Mouse (Mus musculus) common myeloid progenitor, adult 5-6 weeks (primary cell): Measurements from ENCODE around the gene Wnt5b. TPM values are rescaled to one million over a fixed set of nuclear protein-coding genes. Genes with fewer than 3 reads are reported as not detected.
"Not testable (repeated sequence)": the region's sequence is repeated elsewhere in the genome, so short reads cannot be mapped to it uniquely, and the experiment has no call there.

Source experiments
- ATAC-seq: replicated peaks from 2 replicates; pipeline ENCODE4 v1.8.0; 2016; ENCODE audit warnings: low read depth, mild to moderate bottlenecking, moderate TSS enrichment, inconsistent platforms; ENCODE audit not compliant: poor library complexity, severe bottlenecking
- total RNA-seq: library from RNA; stranded (forward); fragments of 200-1000, 187-1606 nt; gene quantifications from 2 replicates; pipeline ENCODE4 v1.2.3, GENCODE M21; 2017

Wnt5b gene
- total RNA-seq, 1 experiment from 2014 or later, result not detected

GRCm38 (mm10) chr6:119466921-119467784, 77.0 kb downstream of the Wnt5b start:
- no peak for ATAC-seq

- ATAC-seq, result no peak
Measured at GRCm38 (mm10) chr6:119466161-119466560, 78.0 kb downstream of the Wnt5b start.

- no peak for ATAC-seq
Measured at GRCm38 (mm10) chr6:119460391-119460790, 83.8 kb downstream of the Wnt5b start.

- ATAC-seq, result 0 out of 2 replicates have a peak, but pooled peaks have one; percentile 22
Measured at GRCm38 (mm10) chr6:119459041-119459440, 85.1 kb downstream of the Wnt5b start.

GRCm38 (mm10) chr6:119458166-119458565, 86.0 kb downstream of the Wnt5b start:
- ATAC-seq, result no peak

- ATAC-seq, result no peak
Measured at GRCm38 (mm10) chr6:119451981-119452499, 92.1 kb downstream of the Wnt5b start.

- peak; percentile 88 for ATAC-seq
Measured at GRCm38 (mm10) chr6:119450965-119451943, 92.9 kb downstream of the Wnt5b start.

GRCm38 (mm10) chr6:119449060-119449499, 95.1 kb downstream of the Wnt5b start:
- ATAC-seq, result no peak

- ATAC-seq, result no peak
Measured at GRCm38 (mm10) chr6:119448321-119449059, 95.7 kb downstream of the Wnt5b start.

GRCm38 (mm10) chr6:119445671-119446607, 98.2 kb downstream of the Wnt5b start:
- no peak for ATAC-seq

- peak; percentile 87 for ATAC-seq
Measured at GRCm38 (mm10) chr6:119443742-119444645, 100.2 kb downstream of the Wnt5b start.

GRCm38 (mm10) chr6:119442729-119443128, 101.4 kb downstream of the Wnt5b start:
- not testable (repeated sequence) for ATAC-seq

- ATAC-seq, result peak; percentile 85
Measured at GRCm38 (mm10) chr6:119437894-119438761, 106.0 kb downstream of the Wnt5b start.

GRCm38 (mm10) chr6:119434394-119434793, 109.8 kb downstream of the Wnt5b start:
- no peak for ATAC-seq

GRCm38 (mm10) chr6:119431751-119432324, 112.3 kb downstream of the Wnt5b start:
- no peak for ATAC-seq

- ATAC-seq, result peak; percentile 91
Measured at GRCm38 (mm10) chr6:119430508-119430907, 113.6 kb downstream of the Wnt5b start.
